Comparison of ENCODE assay signal across 14 mouse cellular contexts in genomic region chr7:89456380-89457076, GRCm38 (mm10). TPM values are rescaled to one million over a fixed set of nuclear protein-coding genes. Genes with fewer than 3 reads are reported as not detected.
DNase-seq lines count a peak whose midpoint lies in the region; ATAC-seq and TF ChIP-seq lines count a peak whose summit lies in the region.
"Had no signal": no experiment of that assay in that cellular context is flagged by ENCODE, and none has a peak within 500 bp of the region (broad histone marks: within the 10 kb centered on the region; RNA-seq: fewer than 3 reads in every experiment).

No protein-coding gene starts in this region.

- no peaks in the 10 kb centered on the region for H3K27me3 ChIP-seq in forebrain, embryonic 15.5 days
- no peaks in the 10 kb centered on the region for H3K27me3 ChIP-seq in forebrain, embryonic 13.5 days
- no peaks in the 10 kb centered on the region for H3K27me3 ChIP-seq in hindbrain, postnatal 0 days (ENCODE audit: insufficient read depth, low read length)
- H3K27me3 ChIP-seq: embryonic facial prominence, embryonic 15.5 days had no signal

- no peaks in the 10 kb centered on the region for H3K4me1 ChIP-seq in forebrain, embryonic 15.5 days
- H3K4me1 ChIP-seq in forebrain, embryonic 13.5 days = 0 out of 2 replicates have a peak, but pooled peaks cover 5% of the 10 kb centered on the region
- H3K4me1 ChIP-seq in hindbrain, postnatal 0 days (ENCODE audit: insufficient read depth, low read length) = 0 out of 2 replicates have a peak, but pooled peaks cover 4% of the 10 kb centered on the region

- H3K27ac ChIP-seq in forebrain, embryonic 15.5 days (replicated peaks) = no peak overlapping the region
- H3K27ac ChIP-seq in forebrain, embryonic 13.5 days = no peak overlapping the region
- H3K27ac ChIP-seq in hindbrain, postnatal 0 days = no peak overlapping the region
- H3K27ac ChIP-seq: embryonic facial prominence, embryonic 15.5 days had no signal

- 37% methylated on average over 7 of the region's 7 CpGs for WGBS in forebrain, embryonic 15.5 days
- WGBS in forebrain, embryonic 13.5 days = 43% methylated on average over 7 of the region's 7 CpGs
- WGBS in hindbrain, postnatal 0 days = 40% methylated on average over 7 of the region's 7 CpGs

- no peaks in the 10 kb centered on the region for H3K9me3 ChIP-seq in forebrain, embryonic 15.5 days
- no peaks in the 10 kb centered on the region for H3K9me3 ChIP-seq in forebrain, embryonic 13.5 days (replicated peaks)
- no peaks in the 10 kb centered on the region for H3K9me3 ChIP-seq in hindbrain, postnatal 0 days (ENCODE audit: low read length)
- H3K9me3 ChIP-seq: embryonic facial prominence, embryonic 15.5 days had no signal

- no peak overlapping the region for H3K4me3 ChIP-seq in forebrain, embryonic 15.5 days
- no peak overlapping the region for H3K4me3 ChIP-seq in forebrain, embryonic 13.5 days
- no peak overlapping the region for H3K4me3 ChIP-seq in hindbrain, postnatal 0 days (ENCODE audit: low read length)
- H3K4me3 ChIP-seq: embryonic facial prominence, embryonic 15.5 days had no signal

- no peak overlapping the region for H3K4me2 ChIP-seq in forebrain, embryonic 15.5 days (replicated peaks)
- no peak overlapping the region for H3K4me2 ChIP-seq in forebrain, embryonic 13.5 days
- H3K4me2 ChIP-seq in hindbrain, postnatal 0 days (ENCODE audit: low read depth, low read length) = no peak overlapping the region
- H3K4me2 ChIP-seq: embryonic facial prominence, embryonic 15.5 days; heart, embryonic 11.5 days had no signal

- ATAC-seq in forebrain, embryonic 15.5 days (replicated peaks) = peak; percentile 58; the same call in 1 of the 2 replicates
- ATAC-seq in forebrain, embryonic 13.5 days = no peak
- no peak for ATAC-seq in hindbrain, postnatal 0 days
- ATAC-seq: lung, postnatal 0 days had no signal

- no peak for TF ChIP-seq CTCF in hindbrain, postnatal 0 days (IDR thresholded peaks at IDR 0.05; ENCODE audit: low read depth)

- H3K9ac ChIP-seq in forebrain, embryonic 15.5 days (replicated peaks) = no peak overlapping the region
- H3K9ac ChIP-seq in forebrain, embryonic 13.5 days = no peak overlapping the region
- H3K9ac ChIP-seq in hindbrain, postnatal 0 days (replicated peaks; ENCODE audit: low read length) = no peak overlapping the region
- H3K9ac ChIP-seq: embryonic facial prominence, embryonic 15.5 days had no signal

- DNase-seq in retina, adult 2 months (ENCODE audit: low read depth, low spot score) = peak; percentile 4
- no peak for DNase-seq in retina, postnatal 1 day
- DNase-seq in hindbrain, postnatal 0 days (ENCODE audit: low spot score) = peak; percentile 17
- no peak for DNase-seq in cerebellum, adult 9-10 months
- DNase-seq in heart, adult 9 months (ENCODE audit: low spot score in 2 of 2) = no peak
- no peak for DNase-seq in layer of hippocampus, postnatal 36 days
- DNase-seq: adrenal gland, postnatal 36 days; cerebellum, adult 11-12 months; thymus, adult 18-20 months had no signal

- no peaks in the 10 kb centered on the region for H3K36me3 ChIP-seq in forebrain, embryonic 15.5 days
- H3K36me3 ChIP-seq in forebrain, embryonic 13.5 days (ENCODE audit: poor library complexity, severe bottlenecking) = no peaks in the 10 kb centered on the region
- no peaks in the 10 kb centered on the region for H3K36me3 ChIP-seq in hindbrain, postnatal 0 days (ENCODE audit: insufficient read depth, low read length)
- H3K36me3 ChIP-seq: embryonic facial prominence, embryonic 15.5 days had no signal

RNA-seq across cellular contexts. Expression of gene Fzd4, which starts 52.4 kb away (rescaled TPM):
- polyA plus RNA-seq in forebrain, embryonic 15.5 days (2015; fragmentation: Nextera tagmentation; extraction: Ambion mirVana) = 1.3 and 1.5 TPM in 2 replicates
- polyA plus RNA-seq in forebrain, embryonic 13.5 days (2015; fragmentation: Nextera tagmentation; extraction: Ambion mirVana) = 1.3 and 1.5 TPM in 2 replicates
- 4.4 and 4.7 TPM in 2 replicates for total RNA-seq in hindbrain, postnatal 0 days (2014; rRNA removed)
- 2.1 TPM in 2 replicates for polyA plus RNA-seq in hindbrain, postnatal 0 days (2015; fragmentation: Nextera tagmentation; extraction: Ambion mirVana)
- total RNA-seq in layer of hippocampus, postnatal 36 days (2021) = 1 to 10 TPM; 7.4 to 9.0 TPM

RNA-seq across cellular contexts. Expression of gene Tmem135, which starts 52.5 kb away (rescaled TPM):
- polyA plus RNA-seq in forebrain, embryonic 15.5 days (2015; fragmentation: Nextera tagmentation; extraction: Ambion mirVana) = 22.7 and 25.4 TPM in 2 replicates
- 18.3 and 19.0 TPM in 2 replicates for polyA plus RNA-seq in forebrain, embryonic 13.5 days (2015; fragmentation: Nextera tagmentation; extraction: Ambion mirVana)
- total RNA-seq in hindbrain, postnatal 0 days (2014; rRNA removed) = 24.3 and 31.4 TPM in 2 replicates
- polyA plus RNA-seq in hindbrain, postnatal 0 days (2015; fragmentation: Nextera tagmentation; extraction: Ambion mirVana) = 31.8 and 33.5 TPM in 2 replicates
- 10 to 100 TPM; 72.9 to 82.2 TPM for total RNA-seq in layer of hippocampus, postnatal 36 days (2021)

Comparison
In these comparisons a context has a peak if more than half of its experiments do, and no peak if none do; other contexts are left out.
1. DNase-seq: peak in retina, adult 2 months (single experiment) and hindbrain, postnatal 0 days (single experiment); none in retina, postnatal 1 day (single experiment), cerebellum, adult 9-10 months (single experiment), heart, adult 9 months (0 of 2) and layer of hippocampus, postnatal 36 days (0 of 2).